Mouse (Mus musculus) embryonic fibroblast, embryonic 13.5 days (primary cell): ENCODE data around the gene Sema5a. TPM values are rescaled to one million over a fixed set of nuclear protein-coding genes. Genes with fewer than 3 reads are reported as not detected.

ENCODE experiments used
- H3K27ac ChIP-seq: 2 replicates; pipeline ENCODE4 v1.5.1; 2012; ENCODE audit warnings: low read length, control low read depth, inconsistent platforms; ENCODE audit not compliant: insufficient read depth
- H3K4me1 ChIP-seq: 2 replicates; pipeline ENCODE4 v1.6.1; 2011; ENCODE audit warnings: low read length; ENCODE audit not compliant: control insufficient read depth, insufficient read depth
- H3K4me3 ChIP-seq: 2 replicates; pipeline ENCODE4 v1.5.1; 2011; ENCODE audit warnings: mild to moderate bottlenecking, control low read depth, low read length; ENCODE audit not compliant: insufficient read depth
- CTCF ChIP-seq: IDR thresholded peaks from 2 replicates; pipeline ENCODE4 v1.5.1; 2011; ENCODE audit warnings: mild to moderate bottlenecking, control low read depth, low read length, moderate library complexity, borderline replicate concordance; ENCODE audit not compliant: insufficient read depth
- POLR2A ChIP-seq: IDR thresholded peaks from 2 replicates; pipeline ENCODE4 v1.6.1; 2011; ENCODE audit warnings: low read depth, mild to moderate bottlenecking, control low read depth, low read length, moderate library complexity
- polyA plus RNA-seq: library from polyadenylated mRNA; stranded (reverse); fragments of >200 nt; gene quantifications from 2 replicates; pipeline ENCODE4 v1.2.4, GENCODE M21; 2011; ENCODE audit warnings: low read depth; ENCODE audit not compliant: missing spikeins, insufficient read length

Gene Sema5a
- polyA plus RNA-seq, 1 experiment = 32.5 TPM

- H3K4me1 ChIP-seq = no peaks in the 10 kb centered on the region
- no peak overlapping the region for H3K4me3 ChIP-seq
- H3K27ac ChIP-seq = no peak overlapping the region
- TF ChIP-seq POLR2A (no peak), CTCF (no peak)
These were observed 381.4 kb downstream of the Sema5a start for GRCm38 (mm10) chr15:32626031-32626430.

DNA sequence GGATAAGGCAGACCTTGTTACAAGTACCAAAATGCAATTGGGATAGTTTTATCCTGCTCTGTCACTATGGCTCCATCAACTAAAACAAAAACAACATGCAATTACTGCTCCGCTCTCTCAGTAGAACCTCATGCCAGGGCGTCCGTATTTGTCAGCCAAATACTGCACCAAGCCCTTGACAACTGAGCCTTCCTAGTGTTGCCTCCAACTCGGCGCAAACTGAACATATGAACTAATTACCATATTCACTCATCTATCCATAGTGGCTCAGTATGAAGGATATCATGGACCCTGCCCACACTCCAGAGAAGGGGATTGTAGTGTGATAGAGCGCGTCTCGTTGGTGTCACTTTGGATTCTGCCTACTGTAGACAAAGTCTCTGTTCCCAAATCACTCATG, 389.1 kb downstream of the Sema5a start:
- TF ChIP-seq CTCF (no peak), POLR2A (no peak)
- no peak overlapping the region for H3K27ac ChIP-seq
- no peaks in the 10 kb centered on the region for H3K4me1 ChIP-seq
- H3K4me3 ChIP-seq = no peak overlapping the region

DNA sequence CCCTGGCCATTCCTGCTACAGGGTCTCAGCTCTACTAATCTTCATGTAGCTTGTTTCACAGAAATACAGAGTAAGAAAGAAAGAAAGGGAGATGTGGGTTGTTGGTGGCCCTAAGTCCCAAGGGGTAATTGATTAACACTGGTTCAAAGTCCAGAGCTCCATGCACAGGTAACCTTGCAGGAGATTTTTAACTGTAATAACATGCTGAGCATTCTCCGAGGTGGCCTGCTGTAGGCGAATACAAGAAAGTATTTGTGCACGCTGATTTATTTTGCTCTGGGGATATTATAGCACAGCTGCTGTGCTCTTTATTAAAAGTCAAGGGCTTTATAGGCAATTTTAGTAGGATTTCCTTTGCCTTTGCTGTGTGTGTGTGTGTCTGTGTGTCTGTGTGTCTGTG, 393.3 kb downstream of the Sema5a start:
- Histone ChIP-seq H3K4me3 (no peak overlapping the region), H3K27ac (no peak overlapping the region), H3K4me1 (no peaks in the 10 kb centered on the region)
- no peak for TF ChIP-seq POLR2A
- no peak for TF ChIP-seq CTCF

GRCm38 (mm10) chr15:32647061-32647687, 402.6 kb downstream of the Sema5a start:
- Histone ChIP-seq H3K4me3 (no peak overlapping the region), H3K27ac (no peak overlapping the region), H3K4me1 (no peaks in the 10 kb centered on the region)
- TF ChIP-seq POLR2A (no peak), CTCF (no peak)

DNA sequence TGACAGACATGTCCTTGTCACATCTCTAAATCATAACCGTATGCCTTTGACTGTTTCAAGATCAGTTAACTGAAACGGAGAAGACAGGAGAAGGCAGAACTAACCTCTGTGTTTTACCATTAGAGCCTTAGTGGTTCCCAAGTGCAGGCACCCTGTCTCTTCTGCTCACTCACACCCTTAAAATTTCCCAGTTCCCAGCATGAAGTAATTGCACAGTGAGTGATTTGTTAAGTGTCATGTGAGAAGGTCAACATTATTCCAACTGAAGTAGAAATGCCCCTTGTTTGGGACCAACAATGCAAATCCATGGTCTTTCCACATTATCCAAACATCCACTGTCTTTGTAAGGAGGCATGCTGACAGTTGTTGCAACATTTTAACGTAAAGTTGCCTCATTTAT, 409.4 kb downstream of the Sema5a start:
- no peak for TF ChIP-seq POLR2A
- no peak for TF ChIP-seq CTCF
- Histone ChIP-seq H3K27ac (no peak overlapping the region), H3K4me1 (no peaks in the 10 kb centered on the region), H3K4me3 (no peak overlapping the region)

DNA sequence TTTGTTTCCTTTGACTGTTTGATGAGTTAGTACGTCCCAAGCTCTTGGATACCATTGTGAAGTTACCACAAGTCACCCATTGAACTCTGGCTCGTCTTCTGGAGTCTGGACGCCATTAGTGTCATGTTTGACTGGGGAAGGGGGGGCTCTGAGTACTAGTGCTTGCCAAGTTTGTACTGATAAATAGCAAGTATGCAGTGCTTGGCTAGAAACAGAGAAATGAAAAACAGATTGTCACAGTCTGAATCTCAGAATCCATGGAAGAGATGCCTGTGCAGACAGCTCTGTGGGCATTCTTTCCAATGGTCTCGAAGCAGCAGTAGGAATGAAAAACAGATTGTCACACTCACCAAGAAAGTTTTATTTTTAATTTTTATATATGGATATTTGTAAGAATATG, 411.4 kb downstream of the Sema5a start:
- TF ChIP-seq CTCF (no peak), POLR2A (no peak)
- Histone ChIP-seq H3K4me1 (no peaks in the 10 kb centered on the region), H3K27ac (no peak overlapping the region), H3K4me3 (no peak overlapping the region)

- no peak overlapping the region for H3K4me3 ChIP-seq
- H3K4me1 ChIP-seq = no peaks in the 10 kb centered on the region
- no peak for TF ChIP-seq CTCF
- TF ChIP-seq POLR2A = no peak
- H3K27ac ChIP-seq = no peak overlapping the region
These were observed 431.8 kb downstream of the Sema5a start for GRCm38 (mm10) chr15:32676446-32676845.

GRCm38 (mm10) chr15:32685152-32685551, 440.5 kb downstream of the Sema5a start:
- Histone ChIP-seq H3K27ac (no peak overlapping the region), H3K4me3 (no peak overlapping the region), H3K4me1 (no peaks in the 10 kb centered on the region)
- TF ChIP-seq CTCF (no peak), POLR2A (no peak)

- no peak overlapping the region for H3K4me3 ChIP-seq
- no peak overlapping the region; the same call in 1 of the 2 replicates for H3K27ac ChIP-seq
- peaks cover 5% of the 10 kb centered on the region for H3K4me1 ChIP-seq
- no peak for TF ChIP-seq POLR2A
- TF ChIP-seq CTCF = no peak
These were observed 446.4 kb downstream of the Sema5a start for GRCm38 (mm10) chr15:32691021-32691420.

DNA sequence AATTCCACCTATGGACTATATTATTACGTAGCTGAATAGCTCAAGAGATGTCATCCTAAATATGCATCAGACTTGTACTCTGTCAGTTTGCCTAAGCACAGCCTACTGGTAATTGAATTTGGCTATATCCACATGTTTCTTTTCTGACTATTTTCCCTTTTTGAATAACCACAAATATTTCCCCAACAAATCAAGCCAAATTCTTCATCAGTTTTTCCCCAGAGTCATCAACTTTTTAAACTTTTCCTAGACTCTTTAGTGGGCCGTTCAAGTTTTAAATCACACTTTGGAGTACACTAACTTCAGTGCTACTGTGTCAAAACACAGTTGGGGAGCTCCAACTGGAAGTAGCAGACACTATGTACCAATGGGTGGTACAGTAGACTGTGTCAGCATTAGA, 448.4 kb downstream of the Sema5a start:
- Histone ChIP-seq H3K4me1 (peaks cover 5% of the 10 kb centered on the region), H3K27ac (peak overlapping the region; percentile 73; the same call in 1 of the 2 replicates), H3K4me3 (no peak overlapping the region)
- no peak for TF ChIP-seq CTCF
- TF ChIP-seq POLR2A = no peak

DNA sequence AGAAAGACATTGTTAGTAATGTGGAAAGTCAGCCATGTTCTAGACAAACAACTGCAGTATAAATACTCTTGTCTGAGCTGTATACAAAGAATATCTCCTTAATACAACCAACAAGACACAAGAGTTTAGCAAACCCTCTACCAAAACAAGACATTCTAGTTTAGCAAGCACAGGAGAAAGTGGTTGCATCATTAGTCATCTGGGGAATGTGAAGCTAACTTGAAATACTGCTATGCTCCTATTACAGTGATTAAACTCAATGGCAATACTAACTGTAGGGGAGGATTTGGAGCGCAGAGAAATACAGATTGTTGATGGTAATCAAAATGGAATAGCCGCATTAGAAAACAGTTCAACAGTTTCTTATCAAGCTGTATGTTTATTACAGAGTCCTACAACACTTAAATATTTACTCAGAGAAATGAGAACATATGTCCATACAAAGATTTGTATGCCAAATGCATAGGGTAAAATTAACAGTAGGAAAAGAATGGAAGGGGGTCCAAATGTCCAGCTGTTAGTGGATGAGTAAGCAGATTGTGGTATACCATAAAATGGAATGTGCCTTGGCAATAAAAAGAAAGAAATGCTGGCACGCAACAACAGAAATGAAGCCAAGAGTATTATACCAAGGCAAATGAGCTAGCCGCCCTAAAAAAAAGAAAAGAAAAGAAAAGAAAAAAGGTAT, 472.8 kb downstream of the Sema5a start:
- H3K27ac ChIP-seq = no peak overlapping the region
- H3K4me1 ChIP-seq = no peaks in the 10 kb centered on the region
- TF ChIP-seq POLR2A (no peak), CTCF (no peak)
- no peak overlapping the region for H3K4me3 ChIP-seq
